Mouse (Mus musculus) MEL (cell line): ENCODE measurements at regions not wholly inside any gene's neighbourhood (a gene's known extent, or its start where the extent isn't known, plus 50 kb on each side); places are given as distances from the start of the nearest gene placed in this dataset.

Experiments used
- DNase-seq: peaks from one replicate; pipeline ENCODE4 v3.0.0; 2011; ENCODE audit warnings: low read depth, low spot score
- H3K27ac ChIP-seq: 2 replicates; pipeline ENCODE4 v1.5.1; 2012; ENCODE audit warnings: low read depth, mild to moderate bottlenecking, control low read depth, low read length, moderate library complexity; ENCODE audit not compliant: control insufficient read depth
- H3K27me3 ChIP-seq, 2 experiments: fragments of 150-350 bp in 1 of 2; sonication (generic) in 1 of 2; 2 replicates each; pipeline ENCODE4 v1.6.1; 2012; ENCODE audit warnings: low read length in 2 of 2, mild to moderate bottlenecking in 2 of 2, improper control_type of control experiment in 1 of 2, moderate library complexity in 1 of 2; ENCODE audit not compliant: insufficient read depth in 2 of 2, control insufficient read depth in 1 of 2
- H3K36me3 ChIP-seq, 2 experiments: 2 replicates each; pipeline ENCODE4 v1.6.1; 2012 to 2014; ENCODE audit warnings: low read length in 2 of 2, improper control_type of control experiment in 1 of 2, inconsistent platforms in 1 of 2, mild to moderate bottlenecking in 1 of 2; ENCODE audit not compliant: insufficient read depth in 2 of 2, control insufficient read depth in 1 of 2
- H3K4me1 ChIP-seq, 2 experiments: fragments of 150-350 bp in 1 of 2; sonication (generic) in 1 of 2; 2 replicates each; pipeline ENCODE4 v1.6.1; 2012; ENCODE audit warnings: low read length in 2 of 2, improper control_type of control experiment in 1 of 2, mild to moderate bottlenecking in 1 of 2; ENCODE audit not compliant: insufficient read depth in 2 of 2, control insufficient read depth in 1 of 2
- H3K4me3 ChIP-seq, 2 experiments: fragments of 150-350 bp in 1 of 2; sonication (generic) in 1 of 2; 2 replicates each; pipeline ENCODE4 v1.5.1; 2012; ENCODE audit warnings: low read depth in 2 of 2, low read length in 2 of 2, mild to moderate bottlenecking in 2 of 2, moderate library complexity in 2 of 2, control low read depth in 1 of 2, improper control_type of control experiment in 1 of 2; ENCODE audit not compliant: control insufficient read depth in 1 of 2, insufficient read depth in 1 of 2
- H3K79me2 ChIP-seq: 2 replicates; pipeline ENCODE4 v1.6.1; 2012; ENCODE audit warnings: mild to moderate bottlenecking, low read length, moderate library complexity; ENCODE audit not compliant: control insufficient read depth, poor library complexity, insufficient read depth
- H3K9ac ChIP-seq: 2 replicates; pipeline ENCODE4 v1.6.1; 2012; ENCODE audit warnings: low read depth, mild to moderate bottlenecking, control low read depth, low read length, moderate library complexity; ENCODE audit not compliant: control insufficient read depth, poor library complexity, severe bottlenecking
- H3K9me3 ChIP-seq: fragments of 150-350 bp; sonication (generic); replicated peaks from 2 replicates; pipeline ENCODE4 v1.6.1; 2012; ENCODE audit warnings: mild to moderate bottlenecking, low read length, improper control_type of control experiment, moderate library complexity; ENCODE audit not compliant: insufficient read depth
- CHD1 ChIP-seq: IDR thresholded peaks from 2 replicates; pipeline ENCODE4 v1.6.1; 2012; ENCODE audit warnings: low read depth, mild to moderate bottlenecking, inconsistent platforms, low read length, improper control_type of control experiment
- E2F4 ChIP-seq: IDR thresholded peaks from 2 replicates; pipeline ENCODE4 v1.6.1; 2011; ENCODE audit warnings: low read depth, low read length, improper control_type of control experiment, borderline replicate concordance
- GABPA ChIP-seq: IDR thresholded peaks from 2 replicates; pipeline ENCODE4 v1.6.1; 2012; ENCODE audit warnings: low read depth, mild to moderate bottlenecking, inconsistent platforms, low read length, improper control_type of control experiment, moderate library complexity
- KAT2A ChIP-seq: conservative IDR thresholded peaks from 2 replicates; pipeline ENCODE4 v1.6.1; 2012; ENCODE audit warnings: low read depth, low read length, improper control_type of control experiment, inconsistent platforms
- MAX ChIP-seq: IDR thresholded peaks from 2 replicates; pipeline ENCODE4 v1.6.1; 2011; ENCODE audit warnings: low read length, improper control_type of control experiment
- MAZ ChIP-seq: IDR thresholded peaks from 2 replicates; pipeline ENCODE4 v1.6.1; 2012; ENCODE audit warnings: low read depth, mild to moderate bottlenecking, inconsistent platforms, low read length, improper control_type of control experiment
- MXI1 ChIP-seq: IDR thresholded peaks from 2 replicates; pipeline ENCODE4 v1.6.1; 2011; ENCODE audit warnings: mild to moderate bottlenecking, low read depth, low read length, improper control_type of control experiment
- MYC ChIP-seq: IDR thresholded peaks from 2 replicates; pipeline ENCODE4 v1.6.1; 2011; ENCODE audit warnings: low read depth, mild to moderate bottlenecking, low read length, improper control_type of control experiment, moderate library complexity
- NRF1 ChIP-seq: IDR thresholded peaks from 2 replicates; pipeline ENCODE4 v1.6.1; 2014; ENCODE audit warnings: low read depth, mild to moderate bottlenecking, inconsistent platforms, low read length, improper control_type of control experiment, moderate library complexity; ENCODE audit not compliant: poor library complexity, insufficient read depth, severe bottlenecking
- POLR2AphosphoS5 ChIP-seq: IDR thresholded peaks from 2 replicates; pipeline ENCODE4 v1.6.1; 2012; ENCODE audit warnings: low read depth, borderline replicate concordance, mild to moderate bottlenecking, inconsistent platforms, low read length, moderate library complexity, mixed read lengths
- RCOR1 ChIP-seq: IDR thresholded peaks from 2 replicates; pipeline ENCODE4 v1.6.1; 2012; ENCODE audit warnings: low read depth, mild to moderate bottlenecking, inconsistent platforms, low read length, improper control_type of control experiment
- UBTF ChIP-seq: IDR thresholded peaks from 2 replicates; pipeline ENCODE4 v1.6.1; 2012; ENCODE audit warnings: low read depth, mild to moderate bottlenecking, inconsistent platforms, low read length, improper control_type of control experiment, moderate library complexity, borderline replicate concordance; ENCODE audit not compliant: insufficient read depth
- ZC3H11A ChIP-seq: IDR thresholded peaks from 2 replicates; pipeline ENCODE4 v1.6.1; 2012; ENCODE audit warnings: low read depth, mild to moderate bottlenecking, inconsistent platforms, low read length, improper control_type of control experiment
- ZKSCAN1 ChIP-seq: IDR thresholded peaks from 2 replicates; pipeline ENCODE4 v1.6.1; 2012; ENCODE audit warnings: low read depth, mild to moderate bottlenecking, inconsistent platforms, low read length, improper control_type of control experiment, moderate library complexity
- ZNF384 ChIP-seq: IDR thresholded peaks from 2 replicates; pipeline ENCODE4 v1.6.1; 2012; ENCODE audit warnings: low read depth, mild to moderate bottlenecking, inconsistent platforms, low read length, improper control_type of control experiment

- no peaks in the 10 kb centered on the region for H3K4me1 ChIP-seq
- H3K27me3 ChIP-seq, result no peaks in the 10 kb centered on the region; a peak in 1 of 4 replicates
- no peak overlapping the region for H3K4me3 ChIP-seq
- no peak overlapping the region for H3K9ac ChIP-seq
- no peaks in the 10 kb centered on the region for H3K79me2 ChIP-seq
- H3K27ac ChIP-seq, result no peak overlapping the region
- DNase-seq, result no peak
- no peak for TF ChIP-seq MXI1
- TF ChIP-seq UBTF, result no peak
- no peak for TF ChIP-seq CHD1
- no peak for TF ChIP-seq ZKSCAN1
- no peak for TF ChIP-seq ZNF384
- TF ChIP-seq E2F4, result no peak
- no peak for TF ChIP-seq MAX
- no peak for TF ChIP-seq RCOR1
- TF ChIP-seq ZC3H11A, result no peak
- H3K9me3 ChIP-seq, result no peaks in the 10 kb centered on the region
- no peaks in the 10 kb centered on the region for H3K36me3 ChIP-seq
Observed at GRCm38 (mm10) chr12:12841385-12842238, 100.1 kb downstream of the Mycn start.

- no peaks in the 10 kb centered on the region for H3K9me3 ChIP-seq
- no peak overlapping the region for H3K4me3 ChIP-seq
- DNase-seq, result no peak
- H3K4me1 ChIP-seq, result no peaks in the 10 kb centered on the region
- H3K27me3 ChIP-seq, result no peaks in the 10 kb centered on the region; a peak in 1 of 4 replicates
- TF ChIP-seq NRF1 (no peak), MAZ (no peak), POLR2AphosphoS5 (no peak), KAT2A (no peak), MYC (no peak), GABPA (no peak)
- TF ChIP-seq, all 39 proteins: peak for 0
- Histone ChIP-seq H3K9ac (no peak overlapping the region), H3K36me3 (no peaks in the 10 kb centered on the region), H3K79me2 (no peaks in the 10 kb centered on the region), H3K27ac (no peak overlapping the region)
Observed at GRCm38 (mm10) chr12:12840661-12841384, 100.9 kb downstream of the Mycn start.
